Comparison of ENCODE assay signal across 10 mouse cellular contexts in genomic region chr4:134255854-134256253, GRCm38 (mm10). TPM values are rescaled to one million over a fixed set of nuclear protein-coding genes. Genes with fewer than 3 reads are reported as not detected.
A peak's percentile ranks its signal among the peaks of the same experiment; 100 is the strongest.
DNase-seq lines count a peak whose midpoint lies in the region; ATAC-seq and TF ChIP-seq lines count a peak whose summit lies in the region.
"Had no signal": no experiment of that assay in that cellular context is flagged by ENCODE, and none has a peak within 500 bp of the region (broad histone marks: within the 10 kb centered on the region; RNA-seq: fewer than 3 reads in every experiment).

No protein-coding gene starts in this region.

- peaks cover 38% of the 10 kb centered on the region for H3K4me1 ChIP-seq in liver, embryonic 11.5 days (replicated peaks; ENCODE audit: control insufficient read depth, insufficient read depth, low read length)
- peaks cover 23% of the 10 kb centered on the region for H3K4me1 ChIP-seq in liver, postnatal 0 days (ENCODE audit: insufficient read depth)
- H3K4me1 ChIP-seq in heart, embryonic 15.5 days (replicated peaks), result peaks cover 60% of the 10 kb centered on the region
- H3K4me1 ChIP-seq in limb, embryonic 13.5 days, result peaks cover 55% of the 10 kb centered on the region

- H3K4me2 ChIP-seq in liver, embryonic 11.5 days, result no peak overlapping the region
- no peak overlapping the region for H3K4me2 ChIP-seq in liver, postnatal 0 days (ENCODE audit: low read depth, low read length)
- H3K4me2 ChIP-seq in heart, embryonic 15.5 days, result peak overlapping the region; percentile 6; the same call in 1 of the 2 replicates
- no peak overlapping the region for H3K4me2 ChIP-seq in limb, embryonic 13.5 days (replicated peaks)

- no peak overlapping the region for H3K4me3 ChIP-seq in liver, embryonic 11.5 days (ENCODE audit: low read depth, low read length)
- H3K4me3 ChIP-seq in liver, postnatal 0 days (ENCODE audit: low read depth, low read length), result no peak overlapping the region
- H3K4me3 ChIP-seq in heart, embryonic 15.5 days, result no peak overlapping the region
- H3K4me3 ChIP-seq in limb, embryonic 13.5 days, result no peak overlapping the region

- WGBS in liver, embryonic 11.5 days, result 34% methylated on average over 4 of the region's 4 CpGs
- 50% methylated on average over 4 of the region's 4 CpGs for WGBS in liver, postnatal 0 days (ENCODE audit: insufficient replicate concordance)
- 47% methylated on average over 4 of the region's 4 CpGs for WGBS in heart, embryonic 15.5 days
- 26% methylated on average over 4 of the region's 4 CpGs for WGBS in limb, embryonic 13.5 days

- H3K36me3 ChIP-seq in liver, embryonic 11.5 days (ENCODE audit: control insufficient read depth, insufficient read depth, low read length), result no peaks in the 10 kb centered on the region
- no peaks in the 10 kb centered on the region for H3K36me3 ChIP-seq in liver, postnatal 0 days (replicated peaks; ENCODE audit: insufficient read depth, low read length)
- H3K36me3 ChIP-seq in heart, embryonic 15.5 days, result no peaks in the 10 kb centered on the region
- no peaks in the 10 kb centered on the region for H3K36me3 ChIP-seq in limb, embryonic 13.5 days

- TF ChIP-seq EP300 in liver, postnatal 0 days (IDR thresholded peaks at IDR 0.05; ENCODE audit: low read depth), result no peak

- TF ChIP-seq CTCF in liver, postnatal 0 days (IDR thresholded peaks at IDR 0.05; ENCODE audit: low read depth), result no peak

- peak; percentile 25 to 56 for DNase-seq in adrenal gland, postnatal 36 days
- DNase-seq in adrenal gland, postnatal 4 days (ENCODE audit: low spot score in 2 of 2), result no peak
- DNase-seq in liver, embryonic 11.5 days (ENCODE audit: low spot score), result no peak
- no peak for DNase-seq in liver, postnatal 0 days
- DNase-seq in cerebellum, adult 18-20 months, result no peak
- DNase-seq in layer of hippocampus, adult 9-11 months, result no peak

- no peaks in the 10 kb centered on the region for H3K9me3 ChIP-seq in liver, embryonic 11.5 days (ENCODE audit: control insufficient read depth, low read length)
- no peaks in the 10 kb centered on the region for H3K9me3 ChIP-seq in liver, postnatal 0 days (ENCODE audit: low read length)
- no peaks in the 10 kb centered on the region for H3K9me3 ChIP-seq in heart, embryonic 15.5 days (replicated peaks)
- H3K9me3 ChIP-seq in limb, embryonic 13.5 days, result no peaks in the 10 kb centered on the region

- H3K27me3 ChIP-seq in liver, embryonic 11.5 days (replicated peaks; ENCODE audit: control insufficient read depth, insufficient read depth, low read length), result peaks cover 47% of the 10 kb centered on the region
- peaks cover 50% of the 10 kb centered on the region for H3K27me3 ChIP-seq in liver, postnatal 0 days (ENCODE audit: insufficient read depth, low read length)
- peaks cover 31% of the 10 kb centered on the region for H3K27me3 ChIP-seq in heart, embryonic 15.5 days
- H3K27me3 ChIP-seq in limb, embryonic 13.5 days, result peaks cover 55% of the 10 kb centered on the region

- peak overlapping the region; percentile 36; the same call in 1 of the 2 replicates for H3K9ac ChIP-seq in liver, embryonic 11.5 days (ENCODE audit: low read depth, low read length)
- H3K9ac ChIP-seq in liver, postnatal 0 days (replicated peaks), result no peak overlapping the region
- no peak overlapping the region for H3K9ac ChIP-seq in heart, embryonic 15.5 days
- peak overlapping the region; percentile 35; the same call in 1 of the 2 replicates for H3K9ac ChIP-seq in limb, embryonic 13.5 days

- no peak overlapping the region for H3K27ac ChIP-seq in liver, embryonic 11.5 days (ENCODE audit: low read depth, low read length)
- no peak overlapping the region for H3K27ac ChIP-seq in liver, postnatal 0 days (ENCODE audit: low read depth)
- H3K27ac ChIP-seq in heart, embryonic 15.5 days, result peak overlapping the region; percentile 24
- no peak overlapping the region for H3K27ac ChIP-seq in limb, embryonic 13.5 days

- ATAC-seq in liver, embryonic 11.5 days (replicated peaks; ENCODE audit: low FRiP score), result no peak
- ATAC-seq in liver, postnatal 0 days, result no peak
- no peak for ATAC-seq in heart, embryonic 15.5 days (replicated peaks; ENCODE audit: insufficient number of reproducible peaks, insufficient read depth, low FRiP score, low read depth)
- no peak for ATAC-seq in limb, embryonic 13.5 days (ENCODE audit: low FRiP score, low read depth)

RNA-seq across cellular contexts. Expression of gene Grrp1, which starts 1.9 kb away (rescaled TPM):
- total RNA-seq in adrenal gland, postnatal 36 days (2021), result 10 to 100 TPM in 1 of 2 experiments, 1 to 10 TPM in 1; 6.0 to 11.6 TPM
- 10 to 100 TPM in 1 of 2 experiments, 1 to 10 TPM in 1; 9.4 to 10.8 TPM for total RNA-seq in adrenal gland, postnatal 4 days (2021)
- 2.5 and 3.8 TPM in 2 replicates for polyA plus RNA-seq in liver, embryonic 11.5 days (2014; fragmentation: Nextera tagmentation; extraction: Ambion mirVana)
- polyA plus RNA-seq in liver, postnatal 0 days (2015; fragmentation: Nextera tagmentation; extraction: Ambion mirVana), result 1.4 and 1.5 TPM in 2 replicates
- polyA plus RNA-seq in heart, embryonic 15.5 days (2015; fragmentation: Nextera tagmentation; extraction: Ambion mirVana), result 5.0 and 5.1 TPM in 2 replicates
- polyA plus RNA-seq in limb, embryonic 13.5 days (2015; fragmentation: Nextera tagmentation; extraction: Ambion mirVana), result 4.7 and 5.3 TPM in 2 replicates

RNA-seq across cellular contexts. Expression of gene Gm30191, which starts 9.1 kb away (rescaled TPM):
- not detected for total RNA-seq in adrenal gland, postnatal 36 days (2021)
- not detected for total RNA-seq in adrenal gland, postnatal 4 days (2021)
- not detected in 2 replicates for polyA plus RNA-seq in liver, embryonic 11.5 days (2014; fragmentation: Nextera tagmentation; extraction: Ambion mirVana)
- polyA plus RNA-seq in liver, postnatal 0 days (2015; fragmentation: Nextera tagmentation; extraction: Ambion mirVana), result not detected in 2 replicates
- polyA plus RNA-seq in heart, embryonic 15.5 days (2015; fragmentation: Nextera tagmentation; extraction: Ambion mirVana), result not detected in 2 replicates
- not detected in 2 replicates for polyA plus RNA-seq in limb, embryonic 13.5 days (2015; fragmentation: Nextera tagmentation; extraction: Ambion mirVana)
- polyA plus RNA-seq: liver, embryonic 16.5 days; neural tube, embryonic 14.5 days had no signal

RNA-seq across cellular contexts. Expression of gene Zfp593, which starts 10.5 kb away (rescaled TPM):
- 10 to 100 TPM in 1 of 2 experiments, 1 to 10 TPM in 1; 9.6 to 12.9 TPM for total RNA-seq in adrenal gland, postnatal 36 days (2021)
- total RNA-seq in adrenal gland, postnatal 4 days (2021), result 10 to 100 TPM; 11.3 to 12.5 TPM
- 17.6 and 22.4 TPM in 2 replicates for polyA plus RNA-seq in liver, embryonic 11.5 days (2014; fragmentation: Nextera tagmentation; extraction: Ambion mirVana)
- polyA plus RNA-seq in liver, postnatal 0 days (2015; fragmentation: Nextera tagmentation; extraction: Ambion mirVana), result 6.1 and 6.2 TPM in 2 replicates
- polyA plus RNA-seq in heart, embryonic 15.5 days (2015; fragmentation: Nextera tagmentation; extraction: Ambion mirVana), result 7.4 and 9.1 TPM in 2 replicates
- 15.6 and 17.8 TPM in 2 replicates for polyA plus RNA-seq in limb, embryonic 13.5 days (2015; fragmentation: Nextera tagmentation; extraction: Ambion mirVana)

RNA-seq across cellular contexts. Expression of gene E130218I03Rik, which starts 12.4 kb away (rescaled TPM):
- not detected for total RNA-seq in adrenal gland, postnatal 36 days (2021)
- total RNA-seq in adrenal gland, postnatal 4 days (2021), result not detected
- polyA plus RNA-seq in liver, embryonic 11.5 days (2014; fragmentation: Nextera tagmentation; extraction: Ambion mirVana), result 0.39 and 0.52 TPM in 2 replicates
- 0.23 and 0.33 TPM in 2 replicates for polyA plus RNA-seq in liver, postnatal 0 days (2015; fragmentation: Nextera tagmentation; extraction: Ambion mirVana)
- 0.26 and 0.30 TPM in 2 replicates for polyA plus RNA-seq in heart, embryonic 15.5 days (2015; fragmentation: Nextera tagmentation; extraction: Ambion mirVana)
- 0.23 and 0.66 TPM in 2 replicates for polyA plus RNA-seq in limb, embryonic 13.5 days (2015; fragmentation: Nextera tagmentation; extraction: Ambion mirVana)
- polyA plus RNA-seq: neural tube, embryonic 14.5 days had no signal

RNA-seq across cellular contexts. Expression of gene Cnksr1, which starts 17.7 kb away (rescaled TPM):
- total RNA-seq in adrenal gland, postnatal 36 days (2021), result under 1 TPM; 0.23 to 0.40 TPM
- total RNA-seq in adrenal gland, postnatal 4 days (2021), result 1 to 10 TPM in 1 of 2 experiments, under 1 TPM in 1; 0.34 to 3.0 TPM
- 0.26 and 0.51 TPM in 2 replicates for polyA plus RNA-seq in liver, embryonic 11.5 days (2014; fragmentation: Nextera tagmentation; extraction: Ambion mirVana)
- 0.08 and 0.20 TPM in 2 replicates for polyA plus RNA-seq in liver, postnatal 0 days (2015; fragmentation: Nextera tagmentation; extraction: Ambion mirVana)
- 1.2 and 2.4 TPM in 2 replicates for polyA plus RNA-seq in heart, embryonic 15.5 days (2015; fragmentation: Nextera tagmentation; extraction: Ambion mirVana)
- polyA plus RNA-seq in limb, embryonic 13.5 days (2015; fragmentation: Nextera tagmentation; extraction: Ambion mirVana), result 1.8 and 2.0 TPM in 2 replicates

Comparison
In these comparisons a context has a peak if more than half of its experiments do, and no peak if none do; other contexts are left out.
1. DNase-seq: peak in adrenal gland, postnatal 36 days (2 of 2); none in adrenal gland, postnatal 4 days (0 of 2), liver, embryonic 11.5 days (single experiment), liver, postnatal 0 days (single experiment), cerebellum, adult 18-20 months (0 of 2) and layer of hippocampus, adult 9-11 months (single experiment).
2. H3K9ac ChIP-seq: peak in liver, embryonic 11.5 days (single experiment) and limb, embryonic 13.5 days (single experiment); none in liver, postnatal 0 days (single experiment) and heart, embryonic 15.5 days (single experiment).